Mouse (Mus musculus) liver, embryonic 12.5 days (tissue): Measurements from ENCODE around the gene Tmem107. TPM values are rescaled to one million over a fixed set of nuclear protein-coding genes. Genes with fewer than 3 reads are reported as not detected.

ENCODE experiments used
- ATAC-seq: fragments of 200-750 bp; cut with Nextera tagmentation; 2 replicates; pipeline ENCODE4 v1.8.0; 2017; ENCODE audit warnings: moderate number of reproducible peaks, mild to moderate bottlenecking, moderate library complexity
- H3K27ac ChIP-seq: fragments of 300-500 bp; sonication (generic); 2 replicates; pipeline ENCODE4 v1.5.1; 2016; ENCODE audit warnings: mild to moderate bottlenecking
- H3K27me3 ChIP-seq: fragments of 300-500 bp; sonication (generic); replicated peaks from 2 replicates; pipeline ENCODE4 v1.6.1; 2016; ENCODE audit warnings: mild to moderate bottlenecking, moderate library complexity
- H3K36me3 ChIP-seq: fragments of 300-500 bp; sonication (generic); 2 replicates; pipeline ENCODE4 v1.6.1; 2016; ENCODE audit warnings: mild to moderate bottlenecking, moderate library complexity
- H3K4me1 ChIP-seq: fragments of 300-500 bp; sonication (generic); 2 replicates; pipeline ENCODE4 v1.6.1; 2016
- H3K4me2 ChIP-seq: fragments of 300-500 bp; sonication (generic); 2 replicates; pipeline ENCODE4 v1.6.1; 2016; ENCODE audit warnings: mild to moderate bottlenecking, moderate library complexity
- H3K4me3 ChIP-seq: fragments of 300-500 bp; sonication (generic); 2 replicates; pipeline ENCODE4 v1.5.1; 2016; ENCODE audit warnings: mild to moderate bottlenecking, moderate library complexity
- H3K9ac ChIP-seq: fragments of 300-500 bp; sonication (generic); 2 replicates; pipeline ENCODE4 v1.6.1; 2016; ENCODE audit warnings: mild to moderate bottlenecking, moderate library complexity
- H3K9me3 ChIP-seq: fragments of 300-500 bp; sonication (generic); replicated peaks from 2 replicates; pipeline ENCODE4 v1.6.1; 2016; ENCODE audit warnings: mild to moderate bottlenecking, moderate library complexity
- whole genome bisulfite sequencing: fragments of 180-500 bp; shearing (Covaris S2); methylation state at CpG from one replicate; pipeline ENCODE4 v1.1.7; 2016; ENCODE audit not compliant: insufficient replicate concordance; 5-methylcytosine and 5-hydroxymethylcytosine counted together
- polyA plus RNA-seq: library from polyadenylated mRNA; unstranded; fragments of >200 nt; fragmentation: Nextera tagmentation; extraction: Ambion mirVana; gene quantifications from 2 replicates; pipeline ENCODE4 v1.2.1, GENCODE M21; 2016

Tmem107 gene
- polyA plus RNA-seq, 1 experiment from 2014 or later = 34.8 TPM

- ATAC-seq = 0 out of 2 replicates have a peak, but pooled peaks have one; percentile 2
- Histone ChIP-seq H3K36me3 (peaks cover 42% of the 10 kb centered on the region), H3K4me1 (peaks cover 52% of the 10 kb centered on the region), H3K4me3 (peak overlapping the region; percentile 91), H3K9ac (peak overlapping the region; percentile 96), H3K27ac (peak overlapping the region; percentile 96), H3K4me2 (peak overlapping the region; percentile 76), H3K9me3 (no peaks in the 10 kb centered on the region), H3K27me3 (no peaks in the 10 kb centered on the region)
- 7% methylated on average over 9 of the region's 9 CpGs for WGBS
Observed at GRCm38 (mm10) chr11:69046395-69046774, 24.2 kb upstream of the Tmem107 start.

DNA sequence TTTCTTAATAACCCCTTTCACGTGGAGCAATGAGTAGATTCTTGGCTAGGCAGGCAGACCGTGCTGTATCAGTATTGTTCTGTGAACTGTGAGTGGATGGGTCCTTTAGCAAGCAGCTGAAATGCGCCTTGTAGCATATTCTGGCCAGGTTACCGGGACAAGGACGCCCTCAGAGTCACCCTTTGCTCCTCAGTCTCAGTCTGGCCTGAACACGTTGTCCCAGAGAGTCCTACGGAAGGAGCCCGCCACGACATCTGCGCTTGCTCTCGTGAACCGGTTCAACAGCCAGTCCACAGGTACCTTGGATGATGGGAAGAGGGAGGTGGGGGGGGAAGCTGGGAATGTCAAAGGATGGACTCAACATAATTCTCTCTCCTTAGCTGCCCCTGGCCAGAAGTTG lies 23.0 kb upstream of the Tmem107 start:
- Histone ChIP-seq H3K9ac (peak overlapping the region; percentile 96), H3K4me1 (peaks cover 52% of the 10 kb centered on the region), H3K4me2 (peak overlapping the region; percentile 76), H3K9me3 (no peaks in the 10 kb centered on the region), H3K27me3 (no peaks in the 10 kb centered on the region), H3K27ac (peak overlapping the region; percentile 16; the same call in 1 of the 2 replicates), H3K4me3 (peak overlapping the region; percentile 91), H3K36me3 (peaks cover 53% of the 10 kb centered on the region)
- WGBS = 92% methylated on average over 12 of the region's 12 CpGs
- ATAC-seq = no peak

- Histone ChIP-seq H3K36me3 (peaks cover 58% of the 10 kb centered on the region), H3K4me2 (peak overlapping the region; percentile 76), H3K9me3 (no peaks in the 10 kb centered on the region), H3K9ac (peak overlapping the region; percentile 96), H3K27ac (no peak overlapping the region), H3K4me3 (peak overlapping the region; percentile 91), H3K4me1 (peaks cover 57% of the 10 kb centered on the region), H3K27me3 (no peaks in the 10 kb centered on the region)
- WGBS = 85% methylated on average over 14 of the region's 14 CpGs
- ATAC-seq = no peak
Observed at GRCm38 (mm10) chr11:69048151-69048550, 22.5 kb upstream of the Tmem107 start.

- no peak for ATAC-seq
- H3K9me3 ChIP-seq = no peaks in the 10 kb centered on the region
- H3K36me3 ChIP-seq = peaks cover 72% of the 10 kb centered on the region
- 90% methylated on average over 8 of the region's 8 CpGs for WGBS
- H3K27me3 ChIP-seq = no peaks in the 10 kb centered on the region
- H3K9ac ChIP-seq = no peak overlapping the region
- no peak overlapping the region for H3K4me2 ChIP-seq
- H3K27ac ChIP-seq = no peak overlapping the region
- no peak overlapping the region for H3K4me3 ChIP-seq
- peaks cover 48% of the 10 kb centered on the region for H3K4me1 ChIP-seq
Observed at GRCm38 (mm10) chr11:69050748-69051147, 19.9 kb upstream of the Tmem107 start.

DNA sequence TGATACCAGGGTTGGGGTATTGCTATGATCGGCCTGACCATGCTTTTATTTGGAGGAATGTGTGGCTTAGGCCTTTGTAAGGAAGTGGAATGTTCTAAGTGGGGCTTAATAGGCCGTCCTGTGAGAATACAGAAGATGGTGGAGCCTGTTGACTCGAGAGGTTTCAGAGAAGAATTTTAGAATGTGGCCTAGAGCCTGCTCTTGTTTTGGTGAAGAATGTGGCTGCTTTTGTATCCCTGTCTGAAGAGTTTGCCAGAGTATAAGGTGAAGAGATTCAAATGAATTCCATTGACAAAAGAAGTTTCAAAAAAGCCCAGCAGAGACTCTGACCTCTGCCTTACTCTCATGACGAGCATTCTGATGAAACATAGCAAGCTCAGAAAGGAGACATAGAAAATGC lies 18.8 kb upstream of the Tmem107 start:
- ATAC-seq = no peak

DNA sequence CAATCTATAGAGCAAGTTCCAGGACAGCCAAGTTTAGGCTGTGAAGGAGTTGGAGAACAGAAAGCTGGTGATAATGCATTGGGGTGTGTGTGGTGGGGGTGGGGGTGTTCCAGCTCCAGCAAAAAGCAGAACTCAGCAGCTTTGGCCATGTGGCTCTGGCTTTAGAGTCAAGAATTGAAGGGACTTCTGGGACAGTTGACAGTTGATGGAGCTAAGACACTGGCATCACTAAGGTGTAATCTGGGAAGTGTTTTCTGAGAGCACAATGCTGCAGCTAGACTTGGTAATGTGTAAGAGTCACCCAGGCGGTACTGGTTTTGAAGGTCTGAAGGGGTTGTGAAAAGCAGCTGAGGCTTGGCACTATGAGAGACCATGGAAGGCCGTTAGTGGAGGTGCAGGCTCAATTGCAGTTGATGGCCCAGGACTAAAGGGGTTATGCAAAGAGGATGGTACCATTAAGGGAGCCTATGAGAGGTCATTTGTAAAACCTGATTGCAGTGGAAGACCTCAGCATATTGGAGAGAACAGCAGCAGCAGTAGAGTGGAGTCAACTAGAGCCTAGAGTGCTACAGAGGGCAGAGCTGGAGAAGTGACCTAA lies 17.7 kb upstream of the Tmem107 start:
- Histone ChIP-seq H3K27me3 (no peaks in the 10 kb centered on the region), H3K9me3 (no peaks in the 10 kb centered on the region), H3K4me3 (no peak overlapping the region), H3K9ac (no peak overlapping the region), H3K4me2 (no peak overlapping the region), H3K4me1 (peaks cover 36% of the 10 kb centered on the region), H3K36me3 (peaks cover 64% of the 10 kb centered on the region), H3K27ac (no peak overlapping the region)
- ATAC-seq = no peak
- 85% methylated on average over 2 of the region's 2 CpGs for WGBS

More for the DNA sequence above, 18.8 kb upstream of the Tmem107 start:
- Histone ChIP-seq H3K4me1 (peaks cover 44% of the 10 kb centered on the region), H3K4me3 (no peak overlapping the region), H3K9me3 (no peaks in the 10 kb centered on the region), H3K27ac (no peak overlapping the region), H3K36me3 (peaks cover 72% of the 10 kb centered on the region), H3K9ac (no peak overlapping the region), H3K4me2 (no peak overlapping the region), H3K27me3 (no peaks in the 10 kb centered on the region)
- 82% methylated on average over 4 of the region's 4 CpGs for WGBS

GRCm38 (mm10) chr11:69053848-69054247 lies 16.8 kb upstream of the Tmem107 start:
- Histone ChIP-seq H3K36me3 (peaks cover 55% of the 10 kb centered on the region), H3K9me3 (no peaks in the 10 kb centered on the region), H3K4me1 (peaks cover 36% of the 10 kb centered on the region), H3K4me2 (no peak overlapping the region), H3K9ac (no peak overlapping the region), H3K27me3 (no peaks in the 10 kb centered on the region), H3K27ac (no peak overlapping the region), H3K4me3 (no peak overlapping the region)
- 64% methylated on average over 3 of the region's 3 CpGs for WGBS
- ATAC-seq = no peak

- H3K27ac ChIP-seq = peak overlapping the region; percentile 85
- 46% methylated on average over 2 of the region's 2 CpGs for WGBS
- peak overlapping the region; percentile 78 for H3K9ac ChIP-seq
- H3K4me1 ChIP-seq = peaks cover 35% of the 10 kb centered on the region
- no peaks in the 10 kb centered on the region for H3K27me3 ChIP-seq
- H3K4me2 ChIP-seq = peak overlapping the region; percentile 91
- no peaks in the 10 kb centered on the region for H3K9me3 ChIP-seq
- H3K4me3 ChIP-seq = peak overlapping the region; percentile 92
- no peak for ATAC-seq
- H3K36me3 ChIP-seq = peaks cover 12% of the 10 kb centered on the region
Observed at GRCm38 (mm10) chr11:69058265-69058664, 12.3 kb upstream of the Tmem107 start.

DNA sequence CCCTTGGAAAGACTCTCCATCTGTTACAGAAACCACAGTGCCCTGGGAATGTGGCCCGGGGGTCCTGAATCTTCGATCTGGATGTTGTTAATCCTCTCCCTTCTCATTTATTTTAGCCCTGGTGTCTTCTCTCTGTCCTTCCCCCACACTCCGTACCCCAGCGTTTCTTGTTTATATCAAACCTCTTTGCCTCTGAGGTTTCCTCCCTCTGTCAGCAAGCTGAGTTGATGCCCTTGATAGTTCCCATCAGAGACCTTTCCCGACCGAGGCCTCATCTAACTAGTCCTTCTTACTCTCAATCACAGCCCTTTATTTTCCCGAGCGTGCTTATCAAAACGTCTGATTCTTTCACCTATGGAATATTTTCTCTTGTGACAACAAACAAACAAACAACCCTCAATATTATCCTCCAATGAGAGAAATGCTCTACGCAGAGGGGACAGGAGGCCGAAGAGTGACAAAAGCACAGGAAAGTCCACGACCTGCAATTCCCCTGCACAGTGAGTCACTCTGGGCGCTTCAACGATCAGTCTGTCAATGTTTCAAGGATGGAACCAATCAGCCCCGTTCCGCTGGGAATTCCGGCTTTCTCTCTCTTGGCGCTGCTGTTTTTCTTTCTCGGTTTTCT lies 11.8 kb upstream of the Tmem107 start:
- peak overlapping the region; percentile 78 for H3K9ac ChIP-seq
- H3K4me1 ChIP-seq = peaks cover 34% of the 10 kb centered on the region
- H3K4me3 ChIP-seq = peak overlapping the region; percentile 92
- peaks cover 7% of the 10 kb centered on the region; the same call in 1 of the 2 replicates for H3K36me3 ChIP-seq
- H3K9me3 ChIP-seq = no peaks in the 10 kb centered on the region
- 3% methylated on average over 19 of the region's 19 CpGs for WGBS
- ATAC-seq = peak; percentile 5
- peak overlapping the region; percentile 91 for H3K4me2 ChIP-seq
- no peaks in the 10 kb centered on the region for H3K27me3 ChIP-seq
- peak overlapping the region; percentile 85 for H3K27ac ChIP-seq

DNA sequence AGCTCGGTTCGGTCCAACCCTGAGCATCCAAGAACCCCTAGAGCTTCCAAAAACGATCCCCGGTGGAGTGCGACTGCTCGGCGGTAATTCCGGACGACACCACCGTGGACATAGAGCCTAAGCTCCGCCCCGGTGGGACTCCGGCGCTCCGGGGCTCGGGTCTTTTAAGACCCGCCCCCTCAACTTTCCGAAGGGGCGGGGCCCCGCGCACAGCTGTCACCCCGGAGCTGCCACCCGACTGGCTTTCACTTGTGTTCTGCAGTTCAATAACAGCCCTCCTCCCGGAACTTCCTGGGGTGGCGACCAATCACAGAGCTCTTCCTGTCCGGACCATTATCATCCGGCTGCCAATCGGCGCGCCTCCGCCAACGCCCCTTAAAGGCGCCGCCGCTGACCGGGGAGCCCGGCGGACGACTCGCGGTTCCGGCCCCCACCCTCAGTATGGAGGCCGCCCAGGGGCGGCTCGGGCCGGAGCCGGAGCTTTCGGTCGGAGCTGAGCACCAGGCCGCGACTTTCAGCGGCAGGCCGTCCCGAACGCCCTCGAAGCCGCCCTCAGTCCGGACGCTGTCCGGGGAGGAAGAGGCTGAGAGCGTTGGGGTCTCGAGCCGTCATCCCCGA lies 11.1 kb upstream of the Tmem107 start, which contains the start of gene Borcs6:
Gene Borcs6, plus strand, starts transcription at position 361 of the 618 bp plus-strand sequence.
- no peaks in the 10 kb centered on the region for H3K9me3 ChIP-seq
- H3K27ac ChIP-seq = peak within 1 kb of the TSS; percentile 90
- H3K27me3 ChIP-seq = no peaks in the 10 kb centered on the region
- H3K4me3 ChIP-seq = peak within 1 kb of the TSS; percentile 92
- H3K4me1 ChIP-seq = peaks cover 41% of the 10 kb centered on the region
- H3K36me3 ChIP-seq = 0 out of 2 replicates have a peak, but pooled peaks cover 2% of the 10 kb centered on the region
- ATAC-seq = peak; percentile 86
- peak within 1 kb of the TSS; percentile 94 for H3K9ac ChIP-seq
- H3K4me2 ChIP-seq = peak within 1 kb of the TSS; percentile 91
- under 1% methylated on average over 64 of the region's 64 CpGs for WGBS

DNA sequence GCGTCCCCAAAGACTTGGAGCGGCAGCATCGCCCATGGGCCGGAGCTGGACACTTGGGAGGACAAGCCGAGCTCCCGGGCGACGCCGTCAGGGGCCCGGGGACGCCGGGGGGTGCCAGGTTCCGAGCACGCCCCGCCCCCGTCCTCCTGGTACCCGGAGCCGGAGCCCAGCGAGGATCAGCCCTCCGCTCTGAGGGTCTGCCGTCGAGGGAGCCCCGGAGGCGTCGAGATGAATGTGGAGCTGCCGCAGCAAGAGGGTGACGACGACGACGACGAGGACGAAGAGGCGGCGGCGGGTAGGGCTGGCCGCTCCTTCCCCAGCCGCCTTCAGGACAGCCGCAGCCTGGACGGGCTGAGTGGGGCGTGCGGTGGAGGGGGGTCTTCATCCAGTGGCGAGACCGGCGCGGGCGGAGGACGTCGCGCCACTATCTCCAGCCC lies 10.6 kb upstream of the Tmem107 start:
- H3K36me3 ChIP-seq = 0 out of 2 replicates have a peak, but pooled peaks cover 2% of the 10 kb centered on the region
- ATAC-seq = 0 out of 2 replicates have a peak, but pooled peaks have one; percentile 1
- peaks cover 45% of the 10 kb centered on the region for H3K4me1 ChIP-seq
- H3K4me3 ChIP-seq = peak overlapping the region; percentile 92
- peak overlapping the region; percentile 90 for H3K27ac ChIP-seq
- peak overlapping the region; percentile 91 for H3K4me2 ChIP-seq
- peak overlapping the region; percentile 94 for H3K9ac ChIP-seq
- under 1% methylated on average over 49 of the region's 49 CpGs for WGBS
- H3K9me3 ChIP-seq = no peaks in the 10 kb centered on the region
- H3K27me3 ChIP-seq = no peaks in the 10 kb centered on the region
